Mouse (Mus musculus): ENCODE results near the gene Extl1. TPM values are rescaled to one million over a fixed set of nuclear protein-coding genes. Genes with fewer than 3 reads are reported as not detected.

The Extl1 gene
- polyA plus RNA-seq, 1 experiment = 2.7 TPM

DNA sequence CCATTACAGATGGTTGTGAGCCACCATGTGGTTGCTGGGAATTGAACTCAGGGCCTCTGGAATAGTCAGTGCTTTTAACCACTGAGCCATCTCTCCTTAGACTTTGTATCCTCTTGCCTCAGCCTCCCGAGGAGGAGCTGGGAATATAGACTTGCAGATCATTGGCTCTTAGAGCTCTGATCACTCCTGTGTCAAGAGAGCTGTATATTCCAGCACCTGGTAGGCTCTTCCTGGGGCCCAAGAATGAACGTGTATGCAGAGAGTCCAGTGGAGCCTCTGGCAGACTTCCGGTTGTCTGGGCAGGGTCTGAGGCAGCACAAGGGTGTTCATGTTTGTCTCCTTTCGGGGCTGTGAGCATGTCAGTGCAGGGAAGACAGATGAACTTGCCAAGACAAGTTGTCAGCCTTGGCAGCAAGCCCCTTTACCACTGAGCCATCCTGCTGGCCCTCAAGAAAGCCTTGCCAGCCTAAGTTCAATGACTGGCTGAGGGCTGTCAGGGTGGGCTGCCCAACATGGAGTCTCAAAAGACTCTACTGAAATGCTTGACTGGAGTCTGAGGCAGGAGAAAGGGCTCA is 69.5 kb downstream of the Extl1 start:
- DNase-seq (ENCODE audit: low read depth) = no peak

DNA sequence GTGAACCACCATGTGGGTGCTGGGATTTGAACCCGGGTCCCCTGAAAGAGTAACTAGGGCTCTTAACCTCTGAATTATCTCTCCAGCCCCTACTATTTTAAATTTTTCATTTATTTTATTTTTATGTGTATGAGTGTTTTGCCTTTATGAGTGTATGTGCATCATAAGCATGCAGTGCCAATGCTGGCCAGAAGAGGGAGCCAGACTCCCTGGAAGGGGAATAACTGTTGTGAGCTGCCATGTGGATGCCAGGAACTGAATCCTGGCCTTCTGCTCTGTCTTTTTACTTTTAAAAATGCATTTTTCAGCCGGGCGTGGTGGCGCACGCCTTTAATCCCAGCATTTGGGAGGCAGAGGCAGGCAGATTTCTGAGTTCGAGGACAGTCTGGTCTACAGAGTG is 70.7 kb downstream of the Extl1 start:
- no peak for DNase-seq (ENCODE audit: low read depth)

DNA sequence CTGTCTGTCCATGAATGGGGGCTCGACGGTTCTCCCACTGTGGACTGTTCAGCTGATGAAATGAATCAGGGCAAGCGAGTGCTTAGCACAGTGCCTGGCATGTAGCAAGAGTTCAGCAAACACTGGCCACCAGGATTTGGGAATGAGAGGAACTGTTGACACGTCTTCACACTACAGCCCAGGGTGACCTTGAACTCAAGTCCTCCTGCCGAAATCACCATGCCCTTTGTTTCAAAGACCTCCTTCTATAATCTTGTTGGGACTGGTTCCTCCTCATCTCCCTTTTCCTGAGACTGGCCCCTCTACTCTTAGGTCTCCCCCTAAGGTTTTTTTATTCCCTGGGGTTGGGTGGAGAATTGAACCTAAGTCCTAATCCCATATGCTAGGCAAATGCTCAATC is 71.3 kb downstream of the Extl1 start:
- DNase-seq (ENCODE audit: low read depth) = no peak

DNA sequence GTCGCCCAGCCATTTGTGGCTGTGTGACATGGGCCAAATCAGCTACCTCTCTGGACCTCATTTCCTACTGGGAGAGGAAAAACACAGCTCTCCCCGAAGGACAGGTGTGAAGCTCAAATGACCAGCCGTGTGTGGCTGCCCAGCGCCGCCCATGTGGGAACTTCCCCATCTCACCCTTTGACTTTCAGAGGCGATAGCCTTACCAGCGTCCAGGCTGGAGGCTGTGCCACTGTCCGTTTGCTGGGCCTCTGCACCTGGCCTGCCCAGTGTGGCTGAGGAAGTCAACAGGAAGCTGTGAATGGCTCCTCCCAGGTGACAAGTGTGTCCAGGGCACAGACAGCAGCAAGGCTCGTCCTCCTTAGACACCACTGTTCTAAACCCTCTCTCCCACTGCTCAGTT is 71.9 kb downstream of the Extl1 start:
- DNase-seq (ENCODE audit: low read depth) = no peak

DNA sequence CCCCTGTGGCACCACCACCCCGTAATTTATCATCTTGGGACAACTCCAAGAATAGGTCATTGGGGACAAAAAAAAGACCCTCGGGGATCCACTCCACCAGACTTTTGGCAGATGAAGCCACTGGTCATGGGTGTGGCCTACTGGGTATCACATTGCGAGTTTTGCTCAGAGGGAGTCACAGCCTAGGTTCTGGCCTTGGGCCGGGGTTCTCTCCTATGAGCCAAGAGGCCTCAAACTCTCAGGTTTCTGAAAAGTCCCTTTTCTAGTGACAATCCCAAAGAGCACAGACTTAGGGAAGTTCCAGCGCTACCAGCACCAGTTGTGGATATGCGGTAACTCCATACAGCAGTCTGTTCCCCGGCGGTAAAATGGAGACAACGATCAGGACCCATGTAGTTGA is 73.0 kb downstream of the Extl1 start:
- no peak for DNase-seq (ENCODE audit: low read depth)

DNA sequence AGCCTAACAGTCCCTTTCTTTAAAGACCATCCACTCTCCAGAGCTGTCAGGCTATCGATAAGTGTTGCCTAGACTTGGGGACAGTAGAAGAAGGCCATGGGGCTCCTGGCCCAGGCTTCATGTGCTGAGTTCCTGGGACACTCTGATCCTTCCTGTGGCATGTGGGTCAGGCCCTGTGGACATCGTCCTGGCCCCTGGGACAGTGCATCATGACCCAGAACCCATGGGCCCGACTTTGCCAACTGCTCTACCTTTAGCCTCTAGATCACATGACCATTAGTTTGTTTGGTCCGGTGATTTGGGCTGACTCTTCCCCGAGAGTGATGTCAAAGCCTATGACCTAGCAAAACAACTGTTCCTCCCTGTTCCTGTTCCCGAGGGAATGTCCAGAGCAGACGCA is 73.5 kb downstream of the Extl1 start:
- DNase-seq (ENCODE audit: low read depth) = no peak

DNA sequence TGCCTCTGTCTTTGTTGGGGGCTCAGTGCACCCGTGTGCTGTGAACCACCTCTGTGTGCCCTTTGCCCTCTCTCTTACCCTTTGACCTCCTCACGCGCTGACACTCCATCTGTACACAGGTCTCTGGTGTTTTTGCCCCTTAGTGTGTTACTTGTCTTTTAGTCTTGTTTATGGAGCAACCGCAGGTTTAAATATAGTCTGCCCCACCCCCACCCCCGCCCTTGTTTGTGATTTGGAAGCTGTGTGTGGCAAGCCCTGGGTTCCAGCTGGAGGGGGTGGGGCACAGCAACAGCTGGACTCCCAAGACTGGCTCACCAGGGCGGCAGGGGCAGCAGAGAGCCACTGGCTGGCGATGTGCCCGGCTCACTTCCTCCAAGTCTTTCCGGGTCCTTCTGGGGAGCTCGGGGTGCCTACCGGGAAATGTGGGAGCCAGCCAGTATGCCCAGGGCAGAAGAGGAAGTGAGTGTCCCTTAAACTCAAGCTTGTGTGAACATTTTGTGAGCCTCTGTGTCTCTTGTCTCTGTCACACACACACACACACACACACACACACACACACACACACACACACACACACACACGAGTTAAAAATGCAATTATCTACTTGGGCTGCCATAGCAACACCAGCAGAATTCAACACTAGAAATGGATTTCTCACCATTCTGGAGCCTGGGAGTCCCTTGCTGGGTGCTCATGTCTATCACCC is 76.1 kb downstream of the Extl1 start:
- no peak for DNase-seq (ENCODE audit: low read depth)

DNA sequence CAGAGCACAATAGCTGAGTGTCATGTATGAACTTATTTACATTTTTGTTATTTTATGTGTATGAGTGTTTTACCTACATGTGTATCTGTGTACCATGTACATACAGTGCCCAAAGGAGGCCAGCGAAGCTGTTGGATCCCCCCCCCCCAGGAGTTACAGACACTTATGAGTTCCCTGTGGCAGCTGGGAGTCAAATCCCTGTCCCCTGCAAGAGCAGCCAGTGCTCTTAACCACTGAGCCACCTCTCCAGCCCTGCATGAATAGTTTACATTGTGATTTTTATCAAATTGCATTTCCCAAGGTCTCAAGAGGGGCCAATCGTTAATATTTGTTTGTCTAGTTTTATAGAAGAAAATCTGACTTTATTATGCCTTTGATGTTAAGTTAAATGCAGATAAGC is 76.7 kb downstream of the Extl1 start:
- no peak for DNase-seq (ENCODE audit: low read depth)

Other genes with a start within 250 kb of the Extl1 start
- 21.3 and 29.8 TPM in 2 replicates for gene Cep85, start 196.7 kb downstream of the Extl1 start, polyA plus RNA-seq (2012; rRNA removed)
- not detected in 2 replicates for gene Gm7534, start 180.8 kb downstream of the Extl1 start, polyA plus RNA-seq (2012; rRNA removed)
- gene Catsper4, start 156.5 kb downstream of the Extl1 start, polyA plus RNA-seq (2012; rRNA removed) = 0.23 and 0.56 TPM in 2 replicates
- gene Cnksr1, start 145.5 kb downstream of the Extl1 start, polyA plus RNA-seq (2012; rRNA removed) = 8.7 and 10.3 TPM in 2 replicates
- gene E130218I03Rik, start 140.2 kb downstream of the Extl1 start, polyA plus RNA-seq (2012; rRNA removed) = 0.05 TPM in 1 of 2 replicates, not detected in the other
- gene Zfp593, start 138.3 kb downstream of the Extl1 start, polyA plus RNA-seq (2012; rRNA removed) = 8.7 and 8.9 TPM in 2 replicates
- not detected in 2 replicates for gene Gm30191, start 136.9 kb downstream of the Extl1 start, polyA plus RNA-seq (2012; rRNA removed)
- gene Grrp1, start 129.7 kb downstream of the Extl1 start, polyA plus RNA-seq (2012; rRNA removed) = 15.0 and 15.6 TPM in 2 replicates
- gene Pdik1l, start 96.0 kb downstream of the Extl1 start, polyA plus RNA-seq (2012; rRNA removed) = 6.8 and 8.3 TPM in 2 replicates
- gene Trim63, start 68.7 kb downstream of the Extl1 start, polyA plus RNA-seq (2012; rRNA removed) = 1.0 and 1.1 TPM in 2 replicates
- 41.8 and 53.7 TPM in 2 replicates for gene Slc30a2, start 40.7 kb downstream of the Extl1 start, polyA plus RNA-seq (2012; rRNA removed)
- gene Pafah2, start 12.5 kb upstream of the Extl1 start, polyA plus RNA-seq (2012; rRNA removed) = 47.4 and 66.4 TPM in 2 replicates
- gene Stmn1, start 84.5 kb upstream of the Extl1 start, polyA plus RNA-seq (2012; rRNA removed) = 3.5 and 7.7 TPM in 2 replicates
- 37.7 and 48.2 TPM in 2 replicates for gene Paqr7, start 112.8 kb upstream of the Extl1 start, polyA plus RNA-seq (2012; rRNA removed)
- 0.19 and 0.35 TPM in 2 replicates for gene Aunip, start 127.1 kb upstream of the Extl1 start, polyA plus RNA-seq (2012; rRNA removed)
- 113 and 153 TPM in 2 replicates for gene Mtfr1l, start 151.5 kb upstream of the Extl1 start, polyA plus RNA-seq (2012; rRNA removed)
- 20.1 and 22.9 TPM in 2 replicates for gene Selenon, start 168.3 kb upstream of the Extl1 start, polyA plus RNA-seq (2012; rRNA removed)

Measured in gonadal fat pad, adult 2 months (tissue).